Mouse (Mus musculus) right cerebral cortex, postnatal 4 days (tissue): Measurements from ENCODE around the gene Olfr828.

Experiments used
- DNase-seq: peaks from one replicate; pipeline ENCODE4 v3.0.0-alpha.2; 2022

The Olfr828 gene

DNA sequence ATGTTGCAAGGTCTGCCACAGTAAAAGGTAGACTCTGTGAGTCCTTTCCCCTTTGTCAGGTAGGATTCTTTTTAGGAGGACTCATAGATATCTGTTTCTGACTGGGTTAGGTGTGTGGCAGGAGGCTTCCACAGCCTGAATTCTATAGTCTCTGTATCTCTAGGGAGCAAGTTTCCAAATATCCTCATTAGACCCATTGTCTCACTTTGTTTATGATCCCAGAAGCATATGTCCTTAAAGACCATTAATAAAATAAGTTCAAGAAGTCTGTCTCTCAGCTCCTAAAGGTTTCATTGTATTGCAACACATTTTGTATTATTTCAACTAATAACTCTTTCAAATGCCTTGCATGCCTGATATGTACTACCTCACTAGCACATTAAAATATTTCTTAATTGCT is at the start of gene Olfr828:
TSS of gene Olfr828 (minus strand) at position 101 of the 400 bp plus-strand sequence.
- DNase-seq: no peak

DNA sequence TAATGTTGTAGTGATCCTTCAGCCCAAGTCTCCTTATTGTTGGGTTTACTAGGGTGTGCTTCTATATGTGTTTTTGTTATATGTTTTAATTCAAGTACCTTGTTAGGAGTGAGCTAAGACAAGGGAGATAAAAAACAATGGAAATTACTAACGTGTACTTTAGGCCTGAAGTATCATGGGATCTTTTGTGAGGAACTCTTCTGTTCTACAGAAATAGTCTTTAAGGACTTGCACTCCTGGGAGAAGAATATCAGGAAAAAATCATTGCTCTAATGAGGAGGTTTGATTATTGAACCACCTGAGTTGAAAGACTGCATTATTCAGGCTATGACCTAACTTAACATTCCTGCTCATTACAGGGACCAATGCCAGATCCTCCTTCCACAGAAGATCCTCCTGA is 35.3 kb upstream of the Olfr828 start, which contains the start of gene Olfr829:
TSS of gene Olfr829 (plus strand) at position 301 of the 400 bp plus-strand sequence.
- DNase-seq: no peak

DNA sequence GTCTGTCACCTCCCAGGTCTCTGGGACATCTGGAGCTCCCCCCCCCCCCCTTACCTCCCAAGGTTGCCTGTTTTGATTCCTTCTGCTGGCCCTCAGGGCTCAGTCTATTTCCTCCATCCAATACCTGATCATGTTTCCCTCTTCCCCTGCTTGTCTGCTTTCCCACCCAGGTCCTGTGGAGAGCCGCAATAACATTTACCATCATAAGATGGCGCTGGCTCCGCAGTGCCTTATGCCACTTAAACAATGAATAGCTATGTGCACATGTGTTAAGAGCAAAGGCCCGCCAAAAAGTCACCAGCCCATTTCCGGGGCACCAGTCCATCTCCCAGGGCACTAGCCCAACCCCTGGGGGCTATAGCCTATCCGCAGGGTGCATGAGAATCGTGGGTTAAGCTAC is 34.0 kb downstream of the Olfr828 start:
- DNase-seq: no peak

DNA sequence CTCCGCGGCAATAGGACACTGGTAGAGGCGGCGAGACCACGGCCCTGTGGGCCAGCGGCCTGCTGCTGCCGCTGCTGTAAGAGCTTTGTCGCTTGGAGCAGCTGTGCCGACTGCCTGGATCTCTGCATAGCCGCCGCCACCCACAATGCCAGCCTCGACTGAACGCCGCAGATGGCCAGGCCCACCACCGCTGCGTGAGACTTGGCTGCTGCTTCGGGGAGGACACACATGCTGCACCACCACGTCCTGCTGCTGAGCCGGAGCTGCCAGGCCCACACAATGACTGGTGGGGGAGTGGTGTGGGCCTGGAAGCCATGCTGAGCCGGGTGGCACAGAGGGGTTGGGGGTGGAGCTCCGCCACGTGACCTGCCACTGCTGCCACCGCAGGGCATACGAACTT is 39.9 kb downstream of the Olfr828 start:
- peak; percentile 17 for DNase-seq

DNA sequence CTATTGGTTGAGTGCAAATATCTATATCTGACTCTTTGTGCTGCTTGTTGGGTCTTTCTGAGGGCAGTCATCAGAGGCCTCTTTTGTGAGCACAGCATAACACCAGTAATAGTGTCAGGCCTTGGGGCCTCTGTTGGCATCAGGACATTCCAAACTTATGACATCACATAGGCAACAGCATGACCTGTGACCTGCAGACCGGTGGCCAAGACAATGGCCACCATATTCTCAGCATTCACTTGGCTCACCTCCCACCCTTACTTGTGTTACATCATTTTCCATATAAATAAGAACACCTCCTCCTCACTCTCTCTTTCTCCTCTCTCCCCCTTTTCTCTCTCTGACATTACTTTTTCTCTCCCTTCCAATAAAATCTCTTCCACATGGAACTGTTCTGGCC is 40.3 kb downstream of the Olfr828 start:
- DNase-seq: no peak
